Mouse (Mus musculus): ENCODE measurements around the gene Hs3st1. TPM values are rescaled to one million over a fixed set of nuclear protein-coding genes. Genes with fewer than 3 reads are reported as not detected.

Gene Hs3st1
- polyA plus RNA-seq, 1 experiment: 26.0 TPM

DNA sequence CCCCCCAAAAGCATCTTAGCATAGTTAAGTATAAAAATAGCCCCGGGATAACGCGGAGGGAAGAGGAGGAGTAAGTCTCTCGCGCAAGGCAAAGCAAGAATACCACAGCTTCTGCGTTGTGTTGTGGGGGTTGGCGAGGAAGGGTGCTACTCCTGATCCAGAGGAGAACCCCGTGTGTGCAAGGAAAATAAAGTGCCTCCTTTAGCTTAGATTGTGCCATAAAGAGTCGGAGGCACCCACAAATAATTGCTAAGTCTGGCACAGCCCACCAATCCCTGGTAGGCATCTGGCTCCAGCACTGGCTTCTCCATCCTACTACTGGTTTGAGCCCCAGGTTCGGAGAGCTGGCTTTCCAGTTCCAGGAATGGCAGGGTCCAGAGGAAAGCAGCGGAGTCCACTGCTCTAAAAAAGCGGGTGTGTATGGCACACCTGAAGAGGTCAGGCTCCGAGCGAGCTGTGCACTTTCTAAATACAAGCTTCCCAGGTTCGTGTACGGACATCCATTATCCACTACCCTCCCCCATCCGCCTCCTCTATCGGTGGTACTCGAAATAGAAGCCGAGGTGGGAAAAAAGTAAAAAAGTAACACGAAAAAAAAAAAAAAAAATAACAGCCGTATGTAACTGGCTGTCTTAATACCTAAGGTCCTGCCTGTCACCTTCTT, 111.9 kb downstream of the Hs3st1 start:
- no peak for DNase-seq (ENCODE audit: low spot score)

DNA sequence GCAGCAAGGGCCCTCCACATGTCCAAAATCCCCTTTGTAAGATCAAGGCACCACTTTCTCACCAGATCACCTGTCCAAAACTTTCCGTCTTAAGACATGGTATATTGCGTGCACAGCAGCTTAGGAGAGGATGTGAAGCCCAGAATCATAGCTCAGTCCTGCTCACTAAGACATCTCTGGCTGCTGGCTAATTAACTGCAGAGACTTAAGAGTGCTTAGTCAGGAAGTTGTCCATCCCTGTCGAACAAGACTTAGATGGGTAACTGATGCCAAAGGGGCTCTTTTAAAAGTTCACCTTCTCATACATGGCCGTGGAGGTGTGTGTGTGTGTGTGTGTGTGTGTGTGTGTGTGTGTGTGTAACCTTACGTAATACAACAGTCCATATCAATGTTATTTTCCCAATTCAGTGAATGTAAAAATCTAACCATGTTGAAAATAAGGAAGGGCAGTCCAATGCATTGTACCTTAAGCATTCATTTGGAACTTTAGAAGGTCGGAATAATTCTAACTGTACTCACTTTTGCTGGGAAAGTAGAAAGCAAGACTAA, 113.0 kb downstream of the Hs3st1 start:
- DNase-seq (ENCODE audit: low spot score): no peak

DNA sequence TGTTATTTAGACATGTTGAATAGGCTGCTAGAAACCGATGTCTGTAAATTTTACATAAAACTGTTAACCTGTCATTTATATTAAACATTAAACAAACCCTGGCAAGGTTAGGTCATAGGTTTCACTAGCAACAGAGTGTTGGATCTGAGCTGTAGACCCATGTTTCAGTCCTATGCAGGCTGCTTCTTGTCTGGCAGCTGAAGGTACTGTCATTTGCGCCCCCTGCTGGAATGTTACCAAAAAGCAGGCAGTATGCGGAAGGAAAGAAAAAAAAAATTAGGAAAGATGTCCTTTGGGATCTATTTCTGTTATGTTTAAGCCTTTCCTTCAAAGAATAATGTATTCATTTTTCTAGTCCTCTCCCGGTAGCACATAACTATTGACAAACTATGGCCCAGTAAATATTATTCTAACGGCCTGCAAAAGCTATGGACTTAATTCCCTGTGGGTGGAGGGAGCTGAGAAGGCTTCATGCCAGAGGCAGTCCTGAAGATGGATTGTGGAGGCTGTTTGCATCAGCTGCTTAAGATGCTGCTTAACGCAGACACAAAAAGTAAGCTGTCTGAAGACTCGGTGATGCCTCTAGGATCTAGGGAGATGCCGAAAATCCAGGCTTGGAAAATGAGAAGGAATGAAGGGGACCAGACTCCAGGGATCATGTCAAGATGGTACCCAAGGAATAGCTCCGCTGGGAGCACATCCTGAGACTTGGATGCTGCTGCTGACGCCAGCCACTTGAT, 115.7 kb downstream of the Hs3st1 start:
- no peak for DNase-seq (ENCODE audit: low spot score)

DNA sequence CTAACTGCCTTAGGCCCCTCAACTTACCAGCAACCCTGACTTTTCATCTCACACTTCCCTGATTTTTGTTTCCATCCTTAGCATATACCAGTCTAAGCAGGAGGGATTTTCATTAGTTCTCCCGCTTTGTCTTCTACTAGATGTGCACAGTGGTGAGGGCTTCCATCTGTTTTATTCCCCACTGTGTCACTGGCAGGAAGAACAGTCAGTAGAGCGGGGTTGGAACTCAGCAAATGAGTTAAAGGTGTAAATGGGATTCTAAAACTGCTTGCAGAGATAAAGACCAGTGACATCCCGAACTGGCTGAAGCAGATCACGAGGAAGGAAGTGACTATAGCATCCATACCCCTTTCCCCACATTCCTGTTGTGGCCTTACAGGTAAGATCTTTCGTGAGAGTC, 116.3 kb downstream of the Hs3st1 start:
- DNase-seq (ENCODE audit: low spot score): no peak

DNA sequence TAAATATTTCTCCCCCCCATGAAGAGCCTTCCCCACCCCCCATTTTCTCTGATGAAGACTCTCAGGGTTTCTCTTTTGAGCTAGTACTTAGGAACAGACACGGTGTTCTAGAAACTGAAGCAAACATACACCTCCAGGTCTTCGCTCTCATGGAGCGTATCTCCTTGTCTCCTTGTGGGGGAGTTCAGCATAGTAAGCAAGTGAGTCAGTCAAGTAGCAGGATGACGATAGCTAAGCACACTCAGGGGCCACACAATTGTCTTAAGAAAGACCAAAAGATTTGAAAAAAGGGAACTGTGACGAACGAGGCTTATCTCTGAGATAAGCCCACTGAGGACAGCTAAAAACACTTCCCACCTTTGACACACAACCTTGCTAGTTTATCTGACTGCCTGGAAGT, 117.4 kb downstream of the Hs3st1 start:
- no peak for DNase-seq (ENCODE audit: low spot score)

DNA sequence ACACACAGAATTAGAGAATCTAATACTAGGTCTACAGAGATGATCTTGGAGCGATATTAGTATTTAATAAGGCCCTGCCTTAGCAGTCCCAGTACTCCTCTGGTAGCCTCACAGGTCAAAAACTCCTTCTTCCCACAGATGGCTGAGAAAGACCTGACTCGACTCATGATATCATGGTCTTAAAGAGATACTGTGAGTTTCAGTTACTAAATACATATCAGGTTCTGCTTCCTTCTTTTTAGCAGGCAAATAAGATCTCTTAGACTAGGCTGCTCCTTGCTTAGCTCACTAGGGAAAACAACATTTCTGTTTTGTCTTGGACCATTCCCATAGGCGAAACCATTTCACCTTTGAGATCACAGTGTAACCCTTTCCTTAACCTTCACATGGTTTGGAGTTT, 119.2 kb downstream of the Hs3st1 start:
- no peak for DNase-seq (ENCODE audit: low spot score)

DNA sequence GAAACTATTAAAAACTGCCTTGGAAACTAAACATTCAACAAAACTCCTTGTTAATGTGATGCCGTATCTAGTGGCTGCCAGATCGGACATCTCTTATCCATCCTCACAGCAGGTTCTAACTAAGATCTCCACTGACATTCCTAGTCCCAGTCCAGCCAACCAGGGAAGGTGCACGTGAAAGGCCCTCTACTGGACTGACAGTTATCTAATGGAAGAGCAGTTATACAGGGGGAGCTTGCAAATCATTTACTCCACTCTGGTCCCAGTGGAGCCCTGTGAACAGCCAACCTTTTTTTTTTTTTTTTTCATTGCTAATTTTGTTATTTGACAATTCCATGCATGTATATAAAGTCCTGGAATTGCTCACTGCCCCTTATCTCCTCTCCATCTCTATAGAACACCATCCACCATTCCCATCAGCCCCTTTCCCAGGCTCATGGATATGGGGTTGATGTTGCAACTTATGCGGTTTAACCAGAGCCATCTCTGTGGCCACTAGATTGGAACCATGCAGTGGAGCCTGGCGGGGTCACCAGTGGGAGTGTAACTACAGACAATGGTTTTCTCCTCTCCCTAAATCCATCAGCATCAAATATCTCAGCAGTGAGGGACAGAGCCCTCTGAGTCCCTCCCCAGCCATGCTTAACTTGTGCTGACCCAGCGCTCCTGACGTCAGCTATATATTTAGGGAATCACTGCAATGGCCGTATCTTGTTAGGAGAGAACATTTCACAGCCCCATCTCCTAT, 120.8 kb downstream of the Hs3st1 start:
- no peak for DNase-seq (ENCODE audit: low spot score)

DNA sequence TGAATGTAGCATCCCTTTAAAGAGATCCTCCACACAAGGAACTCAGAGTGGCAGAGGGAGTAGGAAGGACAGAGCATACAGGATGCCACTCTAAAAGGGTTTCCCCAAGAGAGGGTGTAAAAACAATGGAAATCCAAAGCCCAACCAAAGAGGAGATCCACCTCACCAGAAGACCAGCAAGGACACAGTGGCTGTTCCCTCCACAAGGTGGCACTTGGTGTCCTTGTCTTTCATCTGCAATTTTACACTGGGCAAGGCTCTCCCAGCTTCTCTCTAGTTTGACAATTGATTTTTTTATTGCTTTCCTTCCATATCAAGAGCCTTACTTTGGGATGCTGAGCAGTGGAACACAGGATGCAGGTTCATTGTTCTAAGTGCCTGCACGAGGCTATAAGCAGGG, 122.1 kb downstream of the Hs3st1 start:
- no peak for DNase-seq (ENCODE audit: low spot score)

DNA sequence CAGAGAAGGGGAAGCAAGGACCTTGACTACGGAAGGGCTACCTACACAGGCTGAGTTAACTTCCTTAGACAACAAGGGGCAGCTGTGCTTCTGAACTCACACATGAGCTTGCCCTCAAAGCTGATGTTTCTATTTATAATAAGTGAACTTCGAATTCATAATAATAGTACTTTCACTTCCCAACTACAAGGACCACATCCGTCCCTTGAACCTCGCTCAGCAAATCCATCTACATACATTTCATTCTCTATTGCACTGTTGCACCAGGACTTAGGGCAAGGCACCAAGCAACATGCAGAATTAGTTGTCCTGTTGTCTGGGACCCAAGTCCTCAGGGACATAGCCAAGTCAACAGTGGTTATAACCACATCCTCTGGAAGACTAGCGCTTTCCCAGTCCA, 124.4 kb downstream of the Hs3st1 start:
- no peak for DNase-seq (ENCODE audit: low spot score)

DNA sequence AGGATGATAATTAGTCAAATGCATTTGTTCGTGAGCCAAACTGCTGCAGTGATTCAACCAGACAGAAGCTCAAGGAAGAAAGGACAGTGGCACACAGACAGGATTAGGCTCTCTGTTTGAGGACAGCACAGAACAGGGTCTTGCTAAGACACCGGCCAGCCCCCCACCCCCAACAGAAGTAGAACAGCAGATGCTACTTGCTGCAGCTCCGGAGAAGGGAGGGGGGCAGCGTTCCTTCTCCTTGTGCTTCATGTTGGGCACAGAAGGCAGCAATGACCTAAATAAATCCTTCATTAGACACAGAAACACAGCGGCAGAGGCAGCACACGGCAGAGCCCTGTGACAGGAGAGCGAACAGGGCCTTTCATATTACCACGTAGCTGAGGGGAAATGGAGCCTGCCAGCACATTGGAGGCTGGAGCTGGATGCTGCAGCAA, 130.2 kb downstream of the Hs3st1 start:
- DNase-seq (ENCODE audit: low spot score): no peak

DNA sequence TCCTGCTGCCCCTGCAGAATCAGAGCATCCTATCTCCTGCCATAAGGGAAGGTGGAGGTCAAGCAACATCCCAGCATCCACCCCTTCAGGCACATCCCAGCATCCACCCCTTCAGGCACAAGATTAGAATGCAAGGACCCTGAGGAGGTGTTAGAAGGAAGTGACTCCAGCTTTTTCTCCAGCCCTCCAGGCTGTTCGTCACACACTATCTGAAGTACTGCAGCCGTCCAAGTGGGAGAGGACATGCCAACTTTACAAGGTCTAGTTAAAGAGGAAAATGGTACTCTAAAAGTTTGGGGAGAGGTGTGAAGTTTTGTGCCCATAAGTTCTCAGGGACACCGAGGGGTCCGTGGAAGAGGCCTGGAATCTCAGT, 131.1 kb downstream of the Hs3st1 start:
- DNase-seq (ENCODE audit: low spot score): no peak

DNA sequence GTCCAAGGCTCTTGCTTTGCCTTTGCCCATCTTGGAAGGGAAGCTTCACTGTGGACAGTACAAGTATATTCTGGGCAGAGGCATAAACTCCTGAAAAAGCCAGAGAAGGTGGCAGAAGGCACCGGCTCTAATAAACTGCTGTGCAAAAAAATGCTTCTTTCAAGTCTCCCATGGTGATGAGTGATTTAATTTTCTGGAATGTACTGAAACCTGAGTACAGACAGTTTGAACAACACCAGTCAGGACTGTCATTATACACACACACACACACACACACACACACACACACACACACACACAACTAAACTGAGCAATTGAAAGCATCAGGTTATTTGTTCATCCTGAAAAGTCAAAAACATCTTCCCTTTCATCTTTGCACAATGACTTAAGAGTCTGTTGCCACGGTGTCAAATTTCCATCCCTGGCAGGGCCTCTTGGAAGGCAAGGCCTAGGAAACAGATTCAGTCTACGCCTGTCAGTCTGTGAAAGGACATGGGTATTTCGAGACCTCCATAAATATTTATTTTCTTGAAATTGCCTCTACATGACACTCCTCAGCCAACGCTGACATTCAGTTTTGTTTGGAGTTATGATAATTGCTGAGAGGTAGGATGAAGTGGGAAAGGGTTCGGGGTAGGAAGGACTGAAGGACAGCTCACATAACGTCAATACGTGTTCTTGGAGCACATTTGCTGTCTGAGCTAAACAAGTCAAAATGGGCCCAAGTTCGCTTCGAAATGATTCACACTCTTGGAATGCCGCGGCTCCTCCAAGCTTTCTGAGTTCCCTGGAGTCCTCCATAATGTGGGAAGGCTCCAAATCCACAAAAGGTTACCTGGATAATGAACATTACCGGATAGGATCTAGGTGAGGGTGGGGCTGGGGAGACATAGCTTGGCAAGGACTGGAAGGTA, 131.7 kb downstream of the Hs3st1 start:
- no peak for DNase-seq (ENCODE audit: low spot score)

DNA sequence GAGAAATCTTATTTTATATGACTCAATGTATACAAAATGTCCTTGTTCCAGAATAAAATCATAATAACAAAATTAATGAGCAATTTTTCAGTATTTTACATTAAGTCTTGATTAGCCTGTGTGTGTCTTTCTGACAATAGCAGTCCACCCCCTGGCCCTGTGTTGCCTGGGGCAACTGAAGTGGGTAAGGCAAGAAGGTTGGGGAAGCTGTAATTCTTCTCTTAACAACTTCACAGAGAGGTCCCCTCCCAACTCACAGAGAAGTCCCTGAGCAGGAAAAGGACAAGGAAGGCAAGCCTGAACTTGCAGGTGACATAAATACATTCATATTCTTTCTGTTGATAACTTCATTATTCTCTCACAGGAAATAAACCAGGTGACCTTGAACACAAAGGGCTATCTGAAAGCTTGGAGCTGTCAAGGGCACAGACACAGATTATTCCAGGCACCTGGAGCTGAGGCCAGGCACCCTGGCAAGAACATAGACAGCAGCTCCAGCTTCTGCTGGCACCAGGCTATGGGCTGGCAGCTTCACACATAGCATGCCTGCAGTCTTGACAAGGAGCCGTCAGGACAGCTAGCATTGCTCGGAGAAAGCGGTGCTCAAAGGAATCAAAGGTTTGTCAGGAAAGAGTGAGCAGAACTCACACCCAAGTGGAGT, 134.9 kb downstream of the Hs3st1 start:
- no peak for DNase-seq (ENCODE audit: low spot score)

DNA sequence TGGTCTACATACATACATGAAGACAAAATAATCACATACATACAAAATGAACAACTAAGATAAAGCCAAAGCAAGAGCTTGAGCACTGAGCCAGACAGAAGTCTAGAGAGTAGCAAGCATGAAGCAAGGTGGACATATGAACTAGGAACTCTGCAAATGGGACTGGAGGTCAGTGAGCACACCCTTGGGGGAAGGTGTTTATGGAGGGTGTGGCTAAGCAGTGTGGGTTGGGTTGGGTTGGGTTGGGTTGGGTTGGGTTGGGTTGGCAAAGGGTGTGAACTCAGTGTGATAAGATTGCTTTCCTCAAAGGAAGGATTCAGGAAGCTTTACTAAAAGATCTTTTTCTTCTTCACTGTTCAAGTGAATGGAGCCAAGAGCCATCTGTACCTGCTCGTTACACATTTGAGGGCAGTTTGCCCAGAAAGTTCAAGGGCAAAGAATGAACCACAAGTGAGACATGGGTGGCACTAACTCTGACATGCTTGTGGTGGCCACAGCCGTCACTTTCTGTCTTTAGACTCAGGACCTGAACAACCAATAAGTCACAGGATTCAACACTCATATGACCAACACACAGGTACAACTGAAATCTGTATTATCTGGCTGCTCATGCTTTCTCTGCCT, 137.8 kb downstream of the Hs3st1 start:
- DNase-seq (ENCODE audit: low spot score): no peak

DNA sequence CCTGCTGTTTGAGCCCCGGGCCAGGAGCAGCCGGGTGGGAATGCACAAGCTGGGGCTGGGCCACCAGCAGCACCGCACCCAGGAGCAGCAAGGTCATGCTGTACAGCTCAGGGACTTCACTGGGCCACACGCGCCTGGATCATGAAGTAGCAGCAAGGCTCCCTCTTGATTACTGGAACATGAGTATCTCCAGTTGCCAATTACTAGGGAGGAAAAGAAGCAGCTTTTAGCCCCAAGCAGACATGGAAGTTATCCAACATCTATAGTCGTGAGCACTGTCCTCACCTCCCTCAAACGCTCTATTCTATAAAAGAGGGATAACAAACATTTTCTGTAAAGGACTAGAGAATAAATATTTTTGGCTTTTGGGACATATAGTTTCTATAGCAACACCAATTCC, 140.1 kb downstream of the Hs3st1 start:
- DNase-seq (ENCODE audit: low spot score): no peak

DNA sequence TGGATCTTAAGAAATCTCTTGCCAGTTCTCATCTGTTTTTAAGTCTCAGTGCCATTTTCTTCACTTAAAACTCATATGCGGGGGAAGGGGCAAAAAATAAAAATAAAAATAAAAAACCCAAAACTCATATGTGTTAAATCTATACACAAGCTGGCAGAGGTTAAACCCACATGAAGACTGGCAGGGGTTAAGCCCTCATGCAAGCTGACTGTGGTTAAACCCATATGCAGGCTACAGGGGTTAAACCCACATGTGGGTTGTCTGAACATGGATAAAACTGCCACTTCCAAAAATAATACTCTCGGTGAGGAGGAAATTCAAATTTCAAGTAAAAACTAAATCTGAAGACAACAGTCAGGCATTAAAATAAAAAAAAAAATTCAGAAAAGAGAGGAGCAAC, 141.7 kb downstream of the Hs3st1 start:
- DNase-seq (ENCODE audit: low spot score): no peak

DNA sequence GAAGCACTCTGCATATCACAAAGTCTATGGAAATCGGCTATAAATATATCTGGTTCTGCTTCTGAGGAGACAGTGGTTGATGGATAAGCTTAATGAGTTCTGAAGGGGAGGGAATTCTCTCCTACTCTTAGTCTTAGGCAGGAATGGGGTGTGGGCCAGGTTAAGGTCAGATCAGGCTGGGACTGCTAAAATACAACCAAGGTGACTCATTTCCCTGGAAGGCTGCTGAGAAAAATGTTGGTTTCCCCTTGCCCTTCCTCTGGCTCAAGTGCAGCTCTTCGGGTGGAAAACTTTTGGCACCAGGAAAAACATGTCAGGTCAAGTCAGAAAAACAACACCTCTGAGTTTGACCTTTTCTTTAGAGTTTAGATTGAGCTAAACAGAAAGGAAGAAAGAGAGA, 143.0 kb downstream of the Hs3st1 start:
- no peak for DNase-seq (ENCODE audit: low spot score)

DNA sequence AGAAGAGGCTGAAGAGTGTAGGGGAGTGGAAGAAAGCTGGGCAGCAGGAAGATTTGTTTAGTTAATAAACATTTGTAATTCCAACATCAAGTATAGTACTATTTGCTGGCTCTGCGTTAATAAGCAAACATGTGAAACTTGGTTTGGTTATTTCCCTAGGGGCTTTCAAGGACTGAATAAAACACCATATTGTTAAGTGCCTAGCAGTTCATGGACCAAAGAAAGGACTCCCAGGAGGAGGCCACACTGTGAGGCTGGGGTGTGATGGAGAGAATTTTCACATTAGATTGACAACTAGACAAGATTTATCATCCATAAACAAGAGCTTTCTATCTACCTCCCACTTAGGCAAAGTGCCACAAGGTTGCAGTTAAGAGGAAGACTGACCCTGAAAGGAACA, 147.0 kb downstream of the Hs3st1 start:
- no peak for DNase-seq (ENCODE audit: low spot score)

DNA sequence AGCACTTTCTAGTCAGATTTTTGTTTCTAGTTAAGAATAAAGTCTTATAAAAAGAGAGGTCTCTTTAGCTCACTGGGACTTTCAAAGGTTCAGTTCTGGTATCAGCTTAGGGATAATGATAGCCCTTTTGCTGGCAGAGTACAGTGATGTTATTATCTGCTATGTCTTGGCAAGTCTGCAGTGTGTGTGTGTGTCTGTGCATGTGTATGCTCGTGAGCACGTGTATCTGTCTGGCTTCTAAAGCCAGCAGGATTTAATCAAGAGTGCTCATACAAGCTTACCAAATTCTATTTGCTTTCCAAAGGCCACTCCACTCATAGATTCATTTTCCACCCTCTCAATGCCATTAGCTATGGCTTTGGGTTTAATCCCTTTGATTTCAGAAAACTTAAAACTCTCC, 160.5 kb downstream of the Hs3st1 start:
- no peak for DNase-seq (ENCODE audit: low spot score)

Measured in urinary bladder, adult 2 months (tissue).